Mouse (Mus musculus) erythroblast, embryonic 14.5 days (primary cell): ENCODE results near the gene Neurl1b.

Experiments
- GATA1 ChIP-seq: IDR thresholded peaks from 2 replicates; pipeline ENCODE4 v1.6.1; 2012; ENCODE audit warnings: low read length, inconsistent platforms, mixed read lengths
- TAL1 ChIP-seq: IDR thresholded peaks from 3 replicates; pipeline ENCODE4 v1.6.1; 2012; ENCODE audit warnings: low read length, inconsistent platforms, mixed read lengths

GRCm38 (mm10) chr17:26380280-26380985 lies 34.2 kb upstream of the Neurl1b start:
- TF ChIP-seq GATA1 (no peak), TAL1 (no peak)
